Comparison of ENCODE assay signal across 8 mouse cellular contexts in the genomic region with DNA sequence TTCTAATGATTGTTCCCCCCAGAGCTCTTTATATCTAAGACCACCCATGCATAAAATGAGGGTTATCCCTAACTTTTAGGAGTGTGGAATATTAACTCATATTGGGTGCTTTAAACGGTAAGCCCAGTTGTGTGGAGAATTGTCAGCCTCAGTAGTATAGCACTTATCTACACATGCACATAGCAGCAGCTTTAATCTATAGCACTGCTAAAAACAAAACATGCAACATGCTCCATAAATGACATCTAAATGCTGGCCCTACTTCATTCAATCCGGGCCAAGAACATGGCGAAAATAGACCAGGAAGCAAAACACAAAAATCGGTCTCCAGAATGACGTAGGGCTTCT. TPM values are rescaled to one million over a fixed set of nuclear protein-coding genes. Genes with fewer than 3 reads are reported as not detected.
DNase-seq lines count a peak whose midpoint lies in the region; ATAC-seq and TF ChIP-seq lines count a peak whose summit lies in the region.

No protein-coding gene starts in this region.

- no peak for TF ChIP-seq CTCF in small intestine, adult 2 months (IDR thresholded peaks at IDR 0.05; ENCODE audit: extremely low read depth, insufficient read length, insufficient replicate concordance, low read depth, low read length)

- H3K27ac ChIP-seq in forebrain, embryonic 10.5 days: peak overlapping the region; percentile 97
- peak overlapping the region; percentile 97 for H3K27ac ChIP-seq in limb, embryonic 13.5 days
- H3K27ac ChIP-seq in small intestine, adult 2 months (ENCODE audit: insufficient read depth, low read depth, low read length): peak overlapping the region; percentile 98

- H3K27me3 ChIP-seq in megakaryocyte, embryonic 14.5 days (replicated peaks): no peaks in the 10 kb centered on the region
- H3K27me3 ChIP-seq in forebrain, embryonic 10.5 days (ENCODE audit: poor library complexity, severe bottlenecking): no peaks in the 10 kb centered on the region
- no peaks in the 10 kb centered on the region for H3K27me3 ChIP-seq in limb, embryonic 13.5 days
- H3K27me3 ChIP-seq in small intestine, adult 2 months (ENCODE audit: control insufficient read depth, insufficient read depth, low read length): no peaks in the 10 kb centered on the region

- H3K4me1 ChIP-seq in megakaryocyte, embryonic 14.5 days: peaks cover 61% of the 10 kb centered on the region
- H3K4me1 ChIP-seq in forebrain, embryonic 10.5 days: peaks cover 36% of the 10 kb centered on the region
- H3K4me1 ChIP-seq in limb, embryonic 13.5 days: peaks cover 33% of the 10 kb centered on the region
- peaks cover 1% of the 10 kb centered on the region; the same call in 1 of the 2 replicates for H3K4me1 ChIP-seq in small intestine, adult 2 months (ENCODE audit: control insufficient read depth, insufficient read depth, insufficient read length, low read length)

- 3% methylated on average over 5 of the region's 5 CpGs for WGBS in forebrain, embryonic 10.5 days
- 1% methylated on average over 5 of the region's 5 CpGs for WGBS in limb, embryonic 13.5 days
- under 1% methylated on average over 5 of the region's 5 CpGs for WGBS in small intestine, adult 2 months

- DNase-seq in forebrain, embryonic 10.5 days (ENCODE audit: extremely low spot score, low spot score): no peak
- DNase-seq in MN1 (ENCODE audit: low spot score): no peak
- DNase-seq in frontal cortex, postnatal 14 days (ENCODE audit: low spot score in 2 of 2): no peak
- no peak for DNase-seq in cerebellum, postnatal 25 days

- no peaks in the 10 kb centered on the region for H3K9me3 ChIP-seq in megakaryocyte, embryonic 14.5 days
- H3K9me3 ChIP-seq in forebrain, embryonic 10.5 days: no peaks in the 10 kb centered on the region
- H3K9me3 ChIP-seq in limb, embryonic 13.5 days: no peaks in the 10 kb centered on the region

- H3K36me3 ChIP-seq in megakaryocyte, embryonic 14.5 days (replicated peaks; ENCODE audit: low read length): peaks cover 35% of the 10 kb centered on the region
- peaks cover 34% of the 10 kb centered on the region for H3K36me3 ChIP-seq in forebrain, embryonic 10.5 days (replicated peaks)
- peaks cover 30% of the 10 kb centered on the region for H3K36me3 ChIP-seq in limb, embryonic 13.5 days
- peaks cover 22% of the 10 kb centered on the region for H3K36me3 ChIP-seq in small intestine, adult 2 months (ENCODE audit: control insufficient read depth, insufficient read depth, low read length)

- TF ChIP-seq POLR2A in small intestine, adult 2 months (IDR thresholded peaks at IDR 0.05; ENCODE audit: low read depth, low read length): no peak

- H3K4me2 ChIP-seq in limb, embryonic 13.5 days (replicated peaks): peak overlapping the region; percentile 79

- H3K9ac ChIP-seq in limb, embryonic 13.5 days: peak overlapping the region; percentile 81

- ATAC-seq in megakaryocyte, adult 5-6 weeks (ENCODE audit: poor library complexity, severe bottlenecking): no peak
- ATAC-seq in limb, embryonic 13.5 days (ENCODE audit: low FRiP score, low read depth): no peak

- H3K4me3 ChIP-seq in megakaryocyte, embryonic 14.5 days (replicated peaks): peak overlapping the region; percentile 99
- H3K4me3 ChIP-seq in forebrain, embryonic 10.5 days: peak overlapping the region; percentile 66
- H3K4me3 ChIP-seq in limb, embryonic 13.5 days: peak overlapping the region; percentile 83
- peak overlapping the region; percentile 74 for H3K4me3 ChIP-seq in small intestine, adult 2 months (ENCODE audit: low read depth, low read length)

RNA-seq across cellular contexts. Expression of a gene that starts 0.6 kb away (rescaled TPM):
- polyA plus RNA-seq in megakaryocyte, embryonic 14.5 days (2012; ENCODE audit: insufficient read depth, low replicate concordance): 139 and 161 TPM in 2 replicates
- 26.3 and 32.6 TPM in 2 replicates for total RNA-seq in megakaryocyte, adult 5-6 weeks (2015)
- total RNA-seq in megakaryocyte, adult 5-6 weeks (2017): 31.6 and 34.1 TPM in 2 replicates
- polyA plus RNA-seq in forebrain, embryonic 10.5 days (2016; fragmentation: Nextera tagmentation; extraction: Ambion mirVana): 136 and 149 TPM in 2 replicates
- polyA plus RNA-seq in limb, embryonic 13.5 days (2015; fragmentation: Nextera tagmentation; extraction: Ambion mirVana): 101 and 103 TPM in 2 replicates
- polyA plus RNA-seq in small intestine, adult 2 months (2012; rRNA removed): 132 and 391 TPM in 2 replicates

RNA-seq across cellular contexts. Expression of a gene that starts 13.1 kb away (rescaled TPM):
- 3.7 and 16.5 TPM in 2 replicates for polyA plus RNA-seq in megakaryocyte, embryonic 14.5 days (2012; ENCODE audit: insufficient read depth, low replicate concordance)
- total RNA-seq in megakaryocyte, adult 5-6 weeks (2015): 30.3 and 37.1 TPM in 2 replicates
- 38.2 and 38.5 TPM in 2 replicates for total RNA-seq in megakaryocyte, adult 5-6 weeks (2017)
- polyA plus RNA-seq in forebrain, embryonic 10.5 days (2016; fragmentation: Nextera tagmentation; extraction: Ambion mirVana): 120 and 126 TPM in 2 replicates
- polyA plus RNA-seq in limb, embryonic 13.5 days (2015; fragmentation: Nextera tagmentation; extraction: Ambion mirVana): 98.7 TPM in 2 replicates
- 12.1 and 17.5 TPM in 2 replicates for polyA plus RNA-seq in small intestine, adult 2 months (2012; rRNA removed)

RNA-seq across cellular contexts. Expression of a gene that starts 18.0 kb away (rescaled TPM):
- polyA plus RNA-seq in megakaryocyte, embryonic 14.5 days (2012; ENCODE audit: insufficient read depth, low replicate concordance): 0.86 TPM in 1 of 2 replicates, not detected in the other
- total RNA-seq in megakaryocyte, adult 5-6 weeks (2015): 0.83 TPM in 1 of 2 replicates, not detected in the other
- 1.3 TPM in 1 of 2 replicates, not detected in the other for total RNA-seq in megakaryocyte, adult 5-6 weeks (2017)
- 3.4 and 3.7 TPM in 2 replicates for polyA plus RNA-seq in forebrain, embryonic 10.5 days (2016; fragmentation: Nextera tagmentation; extraction: Ambion mirVana)
- 2.1 TPM in 2 replicates for polyA plus RNA-seq in limb, embryonic 13.5 days (2015; fragmentation: Nextera tagmentation; extraction: Ambion mirVana)
- not detected in 2 replicates for polyA plus RNA-seq in small intestine, adult 2 months (2012; rRNA removed)

RNA-seq across cellular contexts. Expression of a gene that starts 18.7 kb away (rescaled TPM):
- 18.8 and 39.1 TPM in 2 replicates for polyA plus RNA-seq in megakaryocyte, embryonic 14.5 days (2012; ENCODE audit: insufficient read depth, low replicate concordance)
- total RNA-seq in megakaryocyte, adult 5-6 weeks (2015): 40.9 and 55.3 TPM in 2 replicates
- 40.8 and 65.6 TPM in 2 replicates for total RNA-seq in megakaryocyte, adult 5-6 weeks (2017)
- polyA plus RNA-seq in forebrain, embryonic 10.5 days (2016; fragmentation: Nextera tagmentation; extraction: Ambion mirVana): 86.8 and 87.8 TPM in 2 replicates
- polyA plus RNA-seq in limb, embryonic 13.5 days (2015; fragmentation: Nextera tagmentation; extraction: Ambion mirVana): 194 and 205 TPM in 2 replicates
- 31.7 and 65.9 TPM in 2 replicates for polyA plus RNA-seq in small intestine, adult 2 months (2012; rRNA removed)

RNA-seq across cellular contexts. Expression of a gene that starts 34.3 kb away (rescaled TPM):
- 10.6 and 13.3 TPM in 2 replicates for polyA plus RNA-seq in megakaryocyte, embryonic 14.5 days (2012; ENCODE audit: insufficient read depth, low replicate concordance)
- total RNA-seq in megakaryocyte, adult 5-6 weeks (2015): 257 and 292 TPM in 2 replicates
- 69.7 and 76.0 TPM in 2 replicates for total RNA-seq in megakaryocyte, adult 5-6 weeks (2017)
- 254 and 275 TPM in 2 replicates for polyA plus RNA-seq in forebrain, embryonic 10.5 days (2016; fragmentation: Nextera tagmentation; extraction: Ambion mirVana)
- polyA plus RNA-seq in limb, embryonic 13.5 days (2015; fragmentation: Nextera tagmentation; extraction: Ambion mirVana): 214 and 217 TPM in 2 replicates
- polyA plus RNA-seq in small intestine, adult 2 months (2012; rRNA removed): 13.3 and 25.4 TPM in 2 replicates
